Comparison of ENCODE assay signal across 13 mouse cellular contexts in the genomic region with DNA sequence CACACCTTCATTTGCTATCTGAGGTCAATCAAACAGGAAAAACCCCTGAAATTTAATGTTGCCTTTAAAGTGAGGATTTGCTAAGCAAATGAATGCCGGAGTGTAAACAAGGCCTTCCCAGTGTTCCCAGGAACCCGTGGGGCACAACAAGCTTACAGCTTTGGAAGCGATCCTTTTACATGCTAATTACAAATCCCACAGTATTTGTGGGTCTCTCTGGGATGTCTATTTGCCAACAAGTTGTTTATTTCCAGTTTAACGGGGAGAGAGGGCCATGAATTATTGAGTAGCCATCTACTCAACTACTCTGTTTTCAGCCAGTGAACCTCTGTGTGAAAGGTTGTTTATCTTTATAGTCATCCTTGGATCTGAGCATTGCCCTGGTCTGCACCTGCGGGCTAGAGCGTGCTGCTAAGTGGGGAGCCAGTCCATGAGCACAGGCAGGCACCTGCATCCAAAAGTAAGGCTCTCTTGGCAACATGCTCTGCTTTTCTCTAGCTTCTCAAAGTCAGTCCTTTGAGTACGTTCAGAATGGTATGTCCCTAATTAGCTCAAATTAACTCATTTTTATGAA. TPM values are rescaled to one million over a fixed set of nuclear protein-coding genes. Genes with fewer than 3 reads are reported as not detected.
DNase-seq lines count a peak whose midpoint lies in the region; ATAC-seq and TF ChIP-seq lines count a peak whose summit lies in the region.
"Had no signal": no experiment of that assay in that cellular context is flagged by ENCODE, and none has a peak within 500 bp of the region (broad histone marks: within the 10 kb centered on the region; RNA-seq: fewer than 3 reads in every experiment).

No protein-coding gene starts in this region.

- TF ChIP-seq CTCF in thymus, adult 2 months (IDR thresholded peaks at IDR 0.05; ENCODE audit: borderline replicate concordance, control insufficient read depth, extremely low read depth, insufficient read depth, low read length, poor library complexity) = no peak
- TF ChIP-seq CTCF in midbrain, postnatal 0 days (IDR thresholded peaks at IDR 0.05) = no peak

- H3K27ac ChIP-seq in kidney, embryonic 15.5 days = peak overlapping the region; percentile 47
- peak overlapping the region; percentile 92 for H3K27ac ChIP-seq in thymus, adult 2 months (ENCODE audit: control insufficient read depth, insufficient read depth, low read length)
- H3K27ac ChIP-seq in midbrain, postnatal 0 days (ENCODE audit: low read depth, low read length) = peak overlapping the region; percentile 38; the same call in 1 of the 2 replicates
- H3K27ac ChIP-seq in liver, embryonic 12.5 days = no peak overlapping the region
- H3K27ac ChIP-seq: heart, embryonic 15.5 days; intestine, embryonic 15.5 days had no signal

- H3K27me3 ChIP-seq in kidney, embryonic 15.5 days = no peaks in the 10 kb centered on the region
- no peaks in the 10 kb centered on the region for H3K27me3 ChIP-seq in thymus, adult 2 months (ENCODE audit: control insufficient read depth, insufficient read depth, low read length)
- no peaks in the 10 kb centered on the region for H3K27me3 ChIP-seq in midbrain, postnatal 0 days (ENCODE audit: insufficient read depth, low read length)
- H3K27me3 ChIP-seq in liver, embryonic 12.5 days (replicated peaks) = no peaks in the 10 kb centered on the region
- H3K27me3 ChIP-seq: heart, embryonic 15.5 days; intestine, embryonic 15.5 days had no signal

- ATAC-seq in kidney, embryonic 15.5 days (replicated peaks; ENCODE audit: low FRiP score) = no peak
- peak; percentile 50; the same call in 1 of the 2 replicates for ATAC-seq in midbrain, postnatal 0 days (ENCODE audit: low FRiP score)
- ATAC-seq in monocyte, adult 5-6 weeks (replicated peaks; ENCODE audit: insufficient number of reproducible peaks, low FRiP score, low TSS enrichment, poor library complexity, severe bottlenecking) = no peak
- no peak for ATAC-seq in CD4-positive, CD25-positive, alpha-beta regulatory T cell, adult 4 months
- ATAC-seq in liver, embryonic 12.5 days = no peak

- no peaks in the 10 kb centered on the region for H3K9me3 ChIP-seq in kidney, embryonic 15.5 days (replicated peaks)
- no peaks in the 10 kb centered on the region for H3K9me3 ChIP-seq in midbrain, postnatal 0 days (ENCODE audit: low read length)
- no peaks in the 10 kb centered on the region for H3K9me3 ChIP-seq in liver, embryonic 12.5 days (replicated peaks)
- H3K9me3 ChIP-seq: heart, embryonic 15.5 days; intestine, embryonic 15.5 days had no signal

- WGBS in kidney, embryonic 15.5 days = 37% methylated on average over 7 of the region's 7 CpGs
- WGBS in thymus, adult 2 months = 46% methylated on average over 7 of the region's 7 CpGs
- 26% methylated on average over 7 of the region's 7 CpGs for WGBS in midbrain, postnatal 0 days
- WGBS in liver, embryonic 12.5 days (ENCODE audit: insufficient replicate concordance) = 45% methylated on average over 7 of the region's 7 CpGs

- no peak for TF ChIP-seq POLR2A in thymus, adult 2 months (IDR thresholded peaks at IDR 0.05; ENCODE audit: control insufficient read depth, extremely low read depth, insufficient read depth, low read length, poor library complexity)

- H3K36me3 ChIP-seq in kidney, embryonic 15.5 days = no peaks in the 10 kb centered on the region
- no peaks in the 10 kb centered on the region for H3K36me3 ChIP-seq in thymus, adult 2 months (ENCODE audit: control insufficient read depth, insufficient read depth, low read length)
- no peaks in the 10 kb centered on the region for H3K36me3 ChIP-seq in midbrain, postnatal 0 days (ENCODE audit: insufficient read depth, low read length)
- H3K36me3 ChIP-seq in liver, embryonic 12.5 days = no peaks in the 10 kb centered on the region
- H3K36me3 ChIP-seq: heart, embryonic 15.5 days; intestine, embryonic 15.5 days had no signal

- peaks cover 47% of the 10 kb centered on the region for H3K4me1 ChIP-seq in kidney, embryonic 15.5 days
- H3K4me1 ChIP-seq in thymus, adult 2 months (replicated peaks; ENCODE audit: control insufficient read depth, insufficient read depth, low read length) = peaks cover 41% of the 10 kb centered on the region
- peaks cover 7% of the 10 kb centered on the region for H3K4me1 ChIP-seq in midbrain, postnatal 0 days (ENCODE audit: insufficient read depth, low read length)
- no peaks in the 10 kb centered on the region for H3K4me1 ChIP-seq in liver, embryonic 12.5 days

- no peak overlapping the region for H3K4me2 ChIP-seq in kidney, embryonic 15.5 days
- no peak overlapping the region for H3K4me2 ChIP-seq in midbrain, postnatal 0 days (ENCODE audit: low read depth, low read length, poor library complexity, severe bottlenecking)
- H3K4me2 ChIP-seq in liver, embryonic 12.5 days = no peak overlapping the region
- H3K4me2 ChIP-seq: heart, embryonic 15.5 days; intestine, embryonic 15.5 days had no signal

- H3K4me3 ChIP-seq in kidney, embryonic 15.5 days (replicated peaks) = no peak overlapping the region
- no peak overlapping the region for H3K4me3 ChIP-seq in thymus, adult 2 months (ENCODE audit: control insufficient read depth, insufficient read depth, low read length)
- H3K4me3 ChIP-seq in midbrain, postnatal 0 days (ENCODE audit: low read depth, low read length) = no peak overlapping the region
- no peak overlapping the region for H3K4me3 ChIP-seq in liver, embryonic 12.5 days
- H3K4me3 ChIP-seq: heart, embryonic 15.5 days; intestine, embryonic 15.5 days had no signal

- DNase-seq in kidney, postnatal 25 days = no peak
- peak; percentile 22 for DNase-seq in thymus, adult 2 months
- no peak for DNase-seq in thymus, adult 18-20 months
- DNase-seq in midbrain, postnatal 0 days (ENCODE audit: low spot score) = peak; percentile 45
- DNase-seq: adrenal gland, postnatal 25 days; cerebellum, adult 11-12 months; liver, postnatal 0 days had no signal

- H3K9ac ChIP-seq in kidney, embryonic 15.5 days = no peak overlapping the region
- no peak overlapping the region for H3K9ac ChIP-seq in midbrain, postnatal 0 days (replicated peaks; ENCODE audit: low read length, poor library complexity, severe bottlenecking)
- H3K9ac ChIP-seq in liver, embryonic 12.5 days = no peak overlapping the region
- H3K9ac ChIP-seq: heart, embryonic 15.5 days; intestine, embryonic 15.5 days; liver, postnatal 0 days had no signal

RNA-seq across cellular contexts. Expression of gene Sesn3, which starts 29.8 kb away (rescaled TPM):
- polyA plus RNA-seq in kidney, embryonic 15.5 days (2015; fragmentation: Nextera tagmentation; extraction: Ambion mirVana) = 20.9 and 21.7 TPM in 2 replicates
- polyA plus RNA-seq in thymus, adult 2 months (2012; rRNA removed) = 23.6 and 55.7 TPM in 2 replicates
- 59.2 and 73.0 TPM in 2 replicates for total RNA-seq in midbrain, postnatal 0 days (2014; rRNA removed)
- 18.2 and 22.9 TPM in 2 replicates for polyA plus RNA-seq in midbrain, postnatal 0 days (2015; fragmentation: Nextera tagmentation; extraction: Ambion mirVana)
- total RNA-seq in monocyte, adult 5-6 weeks (2017) = 24.4 to 44.6 TPM (median 27.5 TPM) in 3 replicates
- polyA plus RNA-seq in CD4-positive, CD25-positive, alpha-beta regulatory T cell, adult 4 months (2017; shearing (Covaris generic)) = 10 to 100 TPM; 18.5 to 25.4 TPM
- polyA plus RNA-seq in liver, embryonic 12.5 days (2016; fragmentation: Nextera tagmentation; extraction: Ambion mirVana) = 1.8 and 2.4 TPM in 2 replicates

Comparison
In these comparisons a context has a peak if more than half of its experiments do, and no peak if none do; other contexts are left out.
1. DNase-seq: peak in thymus, adult 2 months (single experiment) and midbrain, postnatal 0 days (single experiment); none in kidney, postnatal 25 days (0 of 2) and thymus, adult 18-20 months (0 of 2).